In the genomic region with DNA sequence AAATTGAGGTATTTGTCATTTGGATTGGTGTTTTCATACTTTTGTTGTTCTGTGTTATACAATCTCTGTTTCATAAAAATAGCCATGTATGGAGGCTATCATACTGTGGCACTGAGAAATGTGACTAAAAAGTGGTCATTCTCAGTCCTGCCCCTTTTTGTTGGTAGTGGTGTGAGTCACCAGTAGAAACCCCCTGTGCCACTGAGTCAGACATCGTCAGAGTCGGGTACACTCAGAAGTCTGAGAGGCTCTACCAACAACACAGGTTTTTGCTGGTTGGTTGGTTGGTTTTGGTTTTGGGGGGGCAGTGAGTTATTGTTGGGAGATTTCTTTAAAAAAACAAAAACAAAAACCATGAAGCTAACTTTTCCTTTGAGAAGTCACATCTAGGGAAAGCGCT, we compare ENCODE assay signal across 23 mouse cellular contexts.
A peak's percentile ranks its signal among the peaks of the same experiment; 100 is the strongest.
DNase-seq lines count a peak whose midpoint lies in the region; ATAC-seq and TF ChIP-seq lines count a peak whose summit lies in the region.
"Had no signal": no experiment of that assay in that cellular context is flagged by ENCODE, and none has a peak within 500 bp of the region (broad histone marks: within the 10 kb centered on the region; RNA-seq: fewer than 3 reads in every experiment).

No protein-coding gene starts in this region.

- ATAC-seq in embryonic facial prominence, embryonic 14.5 days (ENCODE audit: low read depth), result no peak
- ATAC-seq in midbrain, embryonic 11.5 days (ENCODE audit: low FRiP score), result no peak
- ATAC-seq: activated CD4-positive, CD25-positive, alpha-beta regulatory T cell, adult 4 months; CD4-positive, CD25-positive, alpha-beta regulatory T cell, adult 4 months; forebrain, embryonic 15.5 days; intestine, embryonic 15.5 days had no signal

- H3K9me3 ChIP-seq in embryonic facial prominence, embryonic 14.5 days (ENCODE audit: control insufficient read depth, low read length), result no peaks in the 10 kb centered on the region
- H3K9me3 ChIP-seq in embryonic facial prominence, embryonic 10.5 days, result no peaks in the 10 kb centered on the region
- no peaks in the 10 kb centered on the region for H3K9me3 ChIP-seq in midbrain, embryonic 11.5 days (ENCODE audit: control insufficient read depth, low read length)
- H3K9me3 ChIP-seq: embryonic facial prominence, embryonic 13.5 days; forebrain, embryonic 10.5 days; forebrain, embryonic 15.5 days; G1E; heart, embryonic 13.5 days; hindbrain, embryonic 15.5 days; intestine, embryonic 15.5 days had no signal

- no peak for TF ChIP-seq POLR2A in myocyte (IDR thresholded peaks at IDR 0.05; ENCODE audit: insufficient read length, low read depth)

- H3ac ChIP-seq in myocyte (ENCODE audit: control insufficient read depth, insufficient read length), result no peak overlapping the region

- H3K4me3 ChIP-seq in embryonic facial prominence, embryonic 14.5 days (ENCODE audit: low read depth, low read length), result no peak overlapping the region
- no peak overlapping the region for H3K4me3 ChIP-seq in embryonic facial prominence, embryonic 10.5 days
- no peak overlapping the region for H3K4me3 ChIP-seq in myocyte
- no peak overlapping the region for H3K4me3 ChIP-seq in midbrain, embryonic 11.5 days (ENCODE audit: low read depth, low read length)
- H3K4me3 ChIP-seq: embryonic facial prominence, embryonic 13.5 days; erythroblast, embryonic 14.5 days; forebrain, embryonic 10.5 days; forebrain, embryonic 15.5 days; heart, embryonic 13.5 days; hindbrain, embryonic 15.5 days; intestine, embryonic 15.5 days had no signal

- H3K4me2 ChIP-seq in embryonic facial prominence, embryonic 14.5 days (ENCODE audit: low read depth, low read length), result no peak overlapping the region
- peak overlapping the region; percentile 65 for H3K4me2 ChIP-seq in myocyte (ENCODE audit: low read depth)
- no peak overlapping the region for H3K4me2 ChIP-seq in midbrain, embryonic 11.5 days
- H3K4me2 ChIP-seq: embryonic facial prominence, embryonic 13.5 days; forebrain, embryonic 15.5 days; heart, embryonic 13.5 days; hindbrain, embryonic 15.5 days; intestine, embryonic 15.5 days had no signal

- H3K27me3 ChIP-seq in embryonic facial prominence, embryonic 14.5 days (replicated peaks; ENCODE audit: control insufficient read depth, insufficient read depth, low read length), result no peaks in the 10 kb centered on the region
- no peaks in the 10 kb centered on the region for H3K27me3 ChIP-seq in embryonic facial prominence, embryonic 10.5 days (replicated peaks; ENCODE audit: low read depth, poor library complexity, severe bottlenecking)
- no peaks in the 10 kb centered on the region for H3K27me3 ChIP-seq in myocyte (ENCODE audit: control insufficient read depth, insufficient read depth, insufficient read length)
- H3K27me3 ChIP-seq in midbrain, embryonic 11.5 days (ENCODE audit: control insufficient read depth, insufficient read depth, low read length), result no peaks in the 10 kb centered on the region
- H3K27me3 ChIP-seq: embryonic facial prominence, embryonic 13.5 days; forebrain, embryonic 15.5 days; heart, embryonic 13.5 days; hindbrain, embryonic 15.5 days; intestine, embryonic 15.5 days had no signal

- H3K9ac ChIP-seq in embryonic facial prominence, embryonic 14.5 days (ENCODE audit: low read depth, low read length), result no peak overlapping the region
- H3K9ac ChIP-seq in midbrain, embryonic 11.5 days (ENCODE audit: low read length), result no peak overlapping the region
- H3K9ac ChIP-seq: embryonic facial prominence, embryonic 13.5 days; forebrain, embryonic 15.5 days; heart, embryonic 13.5 days; hindbrain, embryonic 15.5 days; intestine, embryonic 15.5 days had no signal

- DNase-seq in embryonic facial prominence, embryonic 14.5 days (ENCODE audit: low spot score), result no peak
- no peak for DNase-seq in embryonic facial prominence, embryonic 10.5 days (ENCODE audit: low spot score)
- DNase-seq in kidney, postnatal 10 days, result peak; percentile 1
- DNase-seq in kidney, adult 9 months, result no peak
- DNase-seq in NIH3T3 (ENCODE audit: low read depth), result peak; percentile 70
- DNase-seq in midbrain, embryonic 11.5 days (ENCODE audit: low spot score, missing footprints), result no peak
- no peak for DNase-seq in left cerebral cortex, postnatal 14 days (ENCODE audit: low spot score in 2 of 2)
- DNase-seq: adrenal gland, postnatal 14 days; cerebellum, adult 11-12 months; cerebellum, adult 9-10 months; cerebellum, postnatal 25 days; heart, postnatal 36 days had no signal

- H3K27ac ChIP-seq in embryonic facial prominence, embryonic 14.5 days (replicated peaks; ENCODE audit: low read depth, low read length), result 0 out of 2 replicates have a peak overlapping the region, but pooled peaks have one; percentile 15
- H3K27ac ChIP-seq in embryonic facial prominence, embryonic 10.5 days (replicated peaks), result no peak overlapping the region
- H3K27ac ChIP-seq in midbrain, embryonic 11.5 days (ENCODE audit: low read depth, low read length), result no peak overlapping the region
- H3K27ac ChIP-seq: forebrain, embryonic 10.5 days; forebrain, embryonic 15.5 days; heart, embryonic 13.5 days; hindbrain, embryonic 15.5 days; intestine, embryonic 15.5 days had no signal

- 64% methylated on average over 3 of the region's 3 CpGs for WGBS in embryonic facial prominence, embryonic 14.5 days
- WGBS in embryonic facial prominence, embryonic 10.5 days, result 89% methylated on average over 3 of the region's 3 CpGs
- WGBS in midbrain, embryonic 11.5 days, result 84% methylated on average over 3 of the region's 3 CpGs

- H3K36me3 ChIP-seq in embryonic facial prominence, embryonic 14.5 days (ENCODE audit: control insufficient read depth, insufficient read depth, low read length), result no peaks in the 10 kb centered on the region
- no peaks in the 10 kb centered on the region for H3K36me3 ChIP-seq in embryonic facial prominence, embryonic 10.5 days (replicated peaks)
- no peaks in the 10 kb centered on the region for H3K36me3 ChIP-seq in myocyte (ENCODE audit: control insufficient read depth, insufficient read depth)
- no peaks in the 10 kb centered on the region for H3K36me3 ChIP-seq in midbrain, embryonic 11.5 days (ENCODE audit: control insufficient read depth, insufficient read depth, low read length)
- H3K36me3 ChIP-seq: embryonic facial prominence, embryonic 13.5 days; forebrain, embryonic 10.5 days; forebrain, embryonic 15.5 days; heart, embryonic 13.5 days; hindbrain, embryonic 15.5 days; intestine, embryonic 15.5 days had no signal

- peaks cover 23% of the 10 kb centered on the region for H3K4me1 ChIP-seq in embryonic facial prominence, embryonic 14.5 days (ENCODE audit: control insufficient read depth, insufficient read depth, low read length)
- no peaks in the 10 kb centered on the region; the same call in 1 of the 2 replicates for H3K4me1 ChIP-seq in embryonic facial prominence, embryonic 10.5 days
- H3K4me1 ChIP-seq in midbrain, embryonic 11.5 days (ENCODE audit: control insufficient read depth, insufficient read depth, low read length), result no peaks in the 10 kb centered on the region
- H3K4me1 ChIP-seq: forebrain, embryonic 10.5 days; forebrain, embryonic 15.5 days; hindbrain, embryonic 15.5 days had no signal

- H3K79me2 ChIP-seq in myocyte (ENCODE audit: control insufficient read depth, insufficient read depth), result no peaks in the 10 kb centered on the region

- intact Hi-C loops in left cerebral cortex, postnatal 14 days (cut with DNase I), result no loop called here

TF ChIP-seq in myocyte, 11 proteins besides CTCF, POLR2A, EP300 and RAD21:
- TF ChIP-seq TCF12 (IDR thresholded peaks at IDR 0.05; ENCODE audit: insufficient read depth, poor library complexity, severe bottlenecking) (no peak), USF1 (IDR thresholded peaks at IDR 0.05; ENCODE audit: low read depth) (no peak), MYOD1 (IDR thresholded peaks at IDR 0.05; ENCODE audit: control insufficient read depth in 1 of 3, insufficient read length in 2 of 3, low read depth in 2 of 3) (no peak), MYOG (IDR thresholded peaks at IDR 0.05; ENCODE audit: control insufficient read depth in 1 of 3, insufficient read depth in 1 of 3, insufficient read length in 2 of 3, low read depth in 2 of 3) (no peak), REST (IDR thresholded peaks at IDR 0.05; ENCODE audit: insufficient read depth, insufficient read length) (no peak), E2F4 (IDR thresholded peaks at IDR 0.05; ENCODE audit: insufficient read depth) (no peak), POLR2AphosphoS2 (IDR thresholded peaks at IDR 0.05; ENCODE audit: insufficient read length, low read depth) (no peak), CEBPB (IDR thresholded peaks at IDR 0.05; ENCODE audit: insufficient read depth, poor library complexity, severe bottlenecking) (no peak), SRF (IDR thresholded peaks at IDR 0.05; ENCODE audit: control insufficient read depth, insufficient read length, low read depth) (no peak), MAX (IDR thresholded peaks at IDR 0.05; ENCODE audit: low read depth) (no peak), TCF3 (IDR thresholded peaks at IDR 0.05; ENCODE audit: insufficient read length, low read depth) (no peak)

Comparison
In these comparisons a context has a peak if more than half of its experiments do, and no peak if none do; other contexts are left out.
1. DNase-seq: peak in kidney, postnatal 10 days (single experiment) and NIH3T3 (single experiment); none in embryonic facial prominence, embryonic 14.5 days (single experiment), embryonic facial prominence, embryonic 10.5 days (single experiment), kidney, adult 9 months (single experiment), midbrain, embryonic 11.5 days (single experiment) and left cerebral cortex, postnatal 14 days (0 of 2).